8 mouse cellular contexts compared by ENCODE assay signal in genomic region chrX:77509776-77510175, GRCm38 (mm10). TPM values are rescaled to one million over a fixed set of nuclear protein-coding genes. Genes with fewer than 3 reads are reported as not detected.
DNase-seq lines count a peak whose midpoint lies in the region; ATAC-seq and TF ChIP-seq lines count a peak whose summit lies in the region.

No protein-coding gene starts in this region.

- H3K4me2 ChIP-seq in hindbrain, embryonic 14.5 days (replicated peaks): peak overlapping the region; percentile 62
- peak overlapping the region; percentile 50 for H3K4me2 ChIP-seq in limb, embryonic 14.5 days (replicated peaks; ENCODE audit: low read depth, low read length, severe bottlenecking)
- peak overlapping the region; percentile 49 for H3K4me2 ChIP-seq in neural tube, embryonic 11.5 days (ENCODE audit: low read depth)

- peak overlapping the region; percentile 84 for H3K9ac ChIP-seq in hindbrain, embryonic 14.5 days
- H3K9ac ChIP-seq in limb, embryonic 14.5 days (ENCODE audit: low read depth, low read length, severe bottlenecking): no peak overlapping the region
- H3K9ac ChIP-seq in neural tube, embryonic 11.5 days (ENCODE audit: low read length): no peak overlapping the region; the same call in 1 of the 2 replicates

- no peaks in the 10 kb centered on the region for H3K27me3 ChIP-seq in G1E (ENCODE audit: insufficient read depth, low read length)
- no peaks in the 10 kb centered on the region for H3K27me3 ChIP-seq in hindbrain, embryonic 14.5 days (ENCODE audit: control insufficient read depth, insufficient read depth, low read length)
- H3K27me3 ChIP-seq in limb, embryonic 14.5 days (ENCODE audit: control insufficient read depth, insufficient read depth, low read length): no peaks in the 10 kb centered on the region
- no peaks in the 10 kb centered on the region for H3K27me3 ChIP-seq in neural tube, embryonic 11.5 days (ENCODE audit: control insufficient read depth, insufficient read depth, low read length)

- ATAC-seq in frontal cortex, adult (ENCODE audit: low TSS enrichment): peak; percentile 20; the same call in 1 of the 2 replicates
- peak; percentile 7 for ATAC-seq in G1E (ENCODE audit: extremely low read depth, insufficient number of reproducible peaks, low FRiP score, poor library complexity, severe bottlenecking)
- ATAC-seq in hindbrain, embryonic 14.5 days (ENCODE audit: low FRiP score): peak; percentile 14; the same call in 1 of the 2 replicates
- ATAC-seq in limb, embryonic 14.5 days (ENCODE audit: low FRiP score, low read depth): no peak
- peak; percentile 21; the same call in 1 of the 2 replicates for ATAC-seq in neural tube, embryonic 11.5 days (ENCODE audit: insufficient read depth, low FRiP score, low TSS enrichment)

- peak overlapping the region; percentile 76 for H3K4me3 ChIP-seq in G1E (ENCODE audit: low read depth, low read length)
- H3K4me3 ChIP-seq in hindbrain, embryonic 14.5 days (replicated peaks; ENCODE audit: low read length): peak overlapping the region; percentile 73
- H3K4me3 ChIP-seq in limb, embryonic 14.5 days (replicated peaks; ENCODE audit: low read length): peak overlapping the region; percentile 64
- peak overlapping the region; percentile 64 for H3K4me3 ChIP-seq in neural tube, embryonic 11.5 days (ENCODE audit: low read depth, low read length)

- TF ChIP-seq CTCF in G1E (IDR thresholded peaks at IDR 0.05; ENCODE audit: low read depth, low read length): no peak

- WGBS in hindbrain, embryonic 14.5 days: 15% methylated on average over 10 of the region's 10 CpGs
- WGBS in limb, embryonic 14.5 days: 10% methylated on average over 10 of the region's 10 CpGs
- WGBS in neural tube, embryonic 11.5 days: 23% methylated on average over 10 of the region's 10 CpGs

- no peak for DNase-seq in frontal cortex, postnatal 10 days (ENCODE audit: low spot score in 2 of 2)
- DNase-seq in G1E (ENCODE audit: low spot score): no peak
- DNase-seq in embryo, embryonic 10.5 days (ENCODE audit: low spot score): peak; percentile 42
- DNase-seq in hindbrain, embryonic 14.5 days (ENCODE audit: low spot score): peak; percentile 27
- no peak for DNase-seq in limb, embryonic 14.5 days (ENCODE audit: low spot score)
- DNase-seq in neural tube, embryonic 11.5 days (ENCODE audit: low spot score): peak; percentile 44
- peak; percentile 53 for DNase-seq in thymus, postnatal 25 days

- H3K4me1 ChIP-seq in G1E (ENCODE audit: insufficient read depth, low read depth, low read length): peaks cover 7% of the 10 kb centered on the region; the same call in 1 of the 2 replicates
- peaks cover 16% of the 10 kb centered on the region; the same call in 1 of the 2 replicates for H3K4me1 ChIP-seq in hindbrain, embryonic 14.5 days (replicated peaks; ENCODE audit: control insufficient read depth, insufficient read depth, low read length)
- H3K4me1 ChIP-seq in limb, embryonic 14.5 days (ENCODE audit: control insufficient read depth, insufficient read depth, low read length): peaks cover 4% of the 10 kb centered on the region; the same call in 1 of the 2 replicates
- peaks cover 4% of the 10 kb centered on the region; the same call in 1 of the 2 replicates for H3K4me1 ChIP-seq in neural tube, embryonic 11.5 days (ENCODE audit: control insufficient read depth, insufficient read depth, low read length)

- H3K36me3 ChIP-seq in G1E (replicated peaks): no peaks in the 10 kb centered on the region
- no peaks in the 10 kb centered on the region for H3K36me3 ChIP-seq in hindbrain, embryonic 14.5 days (replicated peaks; ENCODE audit: control insufficient read depth, insufficient read depth)
- H3K36me3 ChIP-seq in limb, embryonic 14.5 days (ENCODE audit: control insufficient read depth, insufficient read depth, low read length): no peaks in the 10 kb centered on the region
- H3K36me3 ChIP-seq in neural tube, embryonic 11.5 days (ENCODE audit: control insufficient read depth, insufficient read depth, low read length): no peaks in the 10 kb centered on the region

- no peak for TF ChIP-seq POLR2A in limb, embryonic 14.5 days (IDR thresholded peaks at IDR 0.05; ENCODE audit: borderline replicate concordance, extremely low read depth, insufficient read depth, insufficient read length)

- H3K9me3 ChIP-seq in G1E (replicated peaks): no peaks in the 10 kb centered on the region
- H3K9me3 ChIP-seq in hindbrain, embryonic 14.5 days (ENCODE audit: control insufficient read depth, low read length): no peaks in the 10 kb centered on the region
- H3K9me3 ChIP-seq in limb, embryonic 14.5 days (ENCODE audit: control insufficient read depth, low read length): no peaks in the 10 kb centered on the region
- no peaks in the 10 kb centered on the region for H3K9me3 ChIP-seq in neural tube, embryonic 11.5 days (ENCODE audit: control insufficient read depth, low read length)

- peak overlapping the region; percentile 96 for H3K27ac ChIP-seq in hindbrain, embryonic 14.5 days
- H3K27ac ChIP-seq in limb, embryonic 14.5 days (replicated peaks; ENCODE audit: low read depth, low read length): peak overlapping the region; percentile 97
- H3K27ac ChIP-seq in neural tube, embryonic 11.5 days (ENCODE audit: low read depth, low read length): peak overlapping the region; percentile 88

RNA-seq across cellular contexts. Expression of gene Tbl1x, which starts 1.0 kb away (rescaled TPM):
- total RNA-seq in G1E (2014; fragmentation: Nextera tagmentation): 141 and 160 TPM in 2 replicates
- 38.1 and 45.3 TPM in 2 replicates for total RNA-seq in G1E (2017)
- 6.2 and 6.5 TPM in 2 replicates for polyA plus RNA-seq in G1E (2012)
- 46.0 and 51.0 TPM in 2 replicates for polyA plus RNA-seq in hindbrain, embryonic 14.5 days (2014; fragmentation: Nextera tagmentation; extraction: Ambion mirVana)
- 56.8 and 60.2 TPM in 2 replicates for polyA plus RNA-seq in limb, embryonic 14.5 days (2012; rRNA removed)
- 77.2 and 82.6 TPM in 2 replicates for polyA plus RNA-seq in limb, embryonic 14.5 days (2014; fragmentation: Nextera tagmentation; extraction: Ambion mirVana)
- 77.6 and 81.1 TPM in 2 replicates for polyA plus RNA-seq in neural tube, embryonic 11.5 days (2014; fragmentation: Nextera tagmentation; extraction: Ambion mirVana)

Comparison
In these comparisons a context has a peak if more than half of its experiments do, and no peak if none do; other contexts are left out.
1. DNase-seq: peak in embryo, embryonic 10.5 days (single experiment), hindbrain, embryonic 14.5 days (single experiment), neural tube, embryonic 11.5 days (single experiment) and thymus, postnatal 25 days (single experiment); none in frontal cortex, postnatal 10 days (0 of 2), G1E (single experiment) and limb, embryonic 14.5 days (single experiment).
2. Peak in every context shown above with its lines, with median percentiles within 50 percentile points of each other: H3K4me3 ChIP-seq, H3K27ac ChIP-seq and H3K4me2 ChIP-seq.